Mouse (Mus musculus) colon, adult 2 months (tissue): ENCODE results near the gene Olfr140. TPM values are rescaled to one million over a fixed set of nuclear protein-coding genes. Genes with fewer than 3 reads are reported as not detected.

ENCODE experiments used
- polyA plus RNA-seq: library from polyadenylated mRNA; depleted of rRNA; stranded (reverse); fragments of >200 nt; gene quantifications from 2 replicates; pipeline ENCODE4 v1.2.3, GENCODE M21; 2012; rRNA removed

Gene Olfr140
- polyA plus RNA-seq = not detected in 2 replicates

DNA sequence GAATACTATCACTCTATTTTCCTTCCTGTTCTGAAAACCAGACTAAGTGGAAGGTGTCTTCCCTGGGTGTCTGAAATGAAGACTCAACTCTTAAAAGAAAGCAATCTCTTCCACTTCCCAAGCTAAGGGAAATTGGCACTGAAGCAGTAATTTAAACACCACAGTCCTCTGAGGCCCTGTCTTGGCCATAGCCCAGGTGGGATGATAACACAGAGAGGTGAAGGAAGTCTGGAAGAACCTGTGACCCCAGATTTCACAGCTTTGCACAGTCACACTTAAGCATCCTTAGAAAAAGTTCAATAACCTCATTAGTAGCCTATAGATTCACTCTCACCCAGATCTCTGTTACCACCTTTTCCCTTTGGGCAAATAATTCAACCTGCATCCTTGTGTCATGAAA, at the start of gene Olfr140:
Gene Olfr140, minus strand, starts transcription at position 101 of the 400 bp plus-strand sequence.

DNA sequence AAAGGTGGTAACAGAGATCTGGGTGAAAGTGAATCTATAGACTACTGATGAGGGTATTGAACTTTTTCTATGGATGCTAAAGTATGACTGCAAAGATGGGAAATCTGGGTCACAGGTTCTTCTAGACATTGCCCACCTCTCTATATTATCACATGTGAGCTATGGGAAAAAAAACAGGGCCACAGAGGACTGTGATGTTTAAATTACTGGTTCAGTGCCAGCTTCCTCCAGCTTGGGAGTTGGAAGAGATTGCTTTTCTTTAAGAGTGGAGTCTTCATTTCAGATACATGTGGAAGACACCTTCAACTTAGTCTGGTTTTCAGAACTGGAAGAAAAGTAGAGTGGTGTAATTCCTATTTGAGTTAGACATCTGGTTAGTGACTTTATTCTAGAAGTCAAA, 28.4 kb downstream of the Olfr140 start, which contains the start of gene Olfr1265:
Gene Olfr1265, plus strand, starts transcription at position 301 of the 400 bp plus-strand sequence.

GRCm38 (mm10) chr2:90025477-90025876, 37.9 kb downstream of the Olfr140 start, which contains the start of gene Olfr1264:
Gene Olfr1264, minus strand, starts transcription at chr2:90025577.

DNA sequence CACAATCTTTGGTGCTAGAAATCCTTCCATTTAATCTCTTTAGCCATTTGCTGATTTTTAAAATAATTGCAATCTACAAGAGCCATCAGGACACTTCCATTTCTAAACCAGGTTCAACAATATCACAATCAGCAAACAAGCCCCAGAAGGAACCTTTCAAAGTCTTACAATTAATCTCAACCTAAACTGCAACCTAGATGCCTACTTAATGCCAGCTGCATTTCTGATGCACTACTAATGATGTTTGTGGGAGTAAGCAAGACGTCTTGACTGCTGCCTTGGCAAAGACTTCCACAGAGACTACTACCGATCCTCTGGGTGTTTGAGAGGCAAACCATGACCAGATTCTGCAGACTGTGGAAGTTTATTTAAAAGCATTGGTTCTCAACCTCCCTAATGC, 51.6 kb downstream of the Olfr140 start, which contains the start of gene Olfr1263:
Gene Olfr1263, plus strand, starts transcription at position 301 of the 400 bp plus-strand sequence.

DNA sequence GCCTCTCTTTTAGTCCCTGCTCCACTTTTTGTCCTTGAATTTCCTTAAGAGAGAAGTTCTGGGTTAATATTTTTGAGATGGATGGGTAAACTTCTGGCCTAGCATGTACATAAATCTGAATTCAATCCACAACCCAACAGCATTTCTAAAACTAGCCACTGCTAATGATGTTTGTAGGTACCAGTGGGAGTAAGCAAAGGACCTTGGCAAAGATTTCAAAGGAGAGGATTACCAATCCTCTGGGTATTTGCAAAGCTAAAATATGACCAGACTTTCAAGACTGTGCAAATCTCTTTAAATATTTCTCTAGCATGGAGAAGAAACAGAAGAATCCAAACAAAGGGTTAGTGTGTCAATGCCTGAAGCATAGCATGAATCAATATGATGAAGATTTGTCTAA, 63.5 kb downstream of the Olfr140 start, which contains the start of gene Olfr1262:
Gene Olfr1262, plus strand, starts transcription at position 301 of the 400 bp plus-strand sequence.

Other genes starting within 250 kb of the Olfr140 start
- not detected in 2 replicates for gene Olfr1256, start 222.0 kb downstream of the Olfr140 start, polyA plus RNA-seq
- gene Olfr48, start 215.4 kb downstream of the Olfr140 start, polyA plus RNA-seq = not detected in 2 replicates
- gene Olfr1257, start 185.2 kb downstream of the Olfr140 start, polyA plus RNA-seq = not detected in 2 replicates
- gene Olfr1258, start 136.3 kb downstream of the Olfr140 start, polyA plus RNA-seq = not detected in 2 replicates
- not detected in 2 replicates for gene Olfr1259, start 114.9 kb downstream of the Olfr140 start, polyA plus RNA-seq
- gene Olfr1260, start 89.3 kb downstream of the Olfr140 start, polyA plus RNA-seq = not detected in 2 replicates
- not detected in 2 replicates for gene Olfr1261, start 72.4 kb downstream of the Olfr140 start, polyA plus RNA-seq
- not detected in 2 replicates for gene Olfr1262, start 63.4 kb downstream of the Olfr140 start, polyA plus RNA-seq
- not detected in 2 replicates for gene Olfr1263, start 51.5 kb downstream of the Olfr140 start, polyA plus RNA-seq
- not detected in 2 replicates for gene Olfr1264, start 38.0 kb downstream of the Olfr140 start, polyA plus RNA-seq
- not detected in 2 replicates for gene Olfr1265, start 28.3 kb downstream of the Olfr140 start, polyA plus RNA-seq
- not detected in 2 replicates for gene Olfr1269, start 57.8 kb upstream of the Olfr140 start, polyA plus RNA-seq
- gene Olfr32, start 78.7 kb upstream of the Olfr140 start, polyA plus RNA-seq = not detected in 2 replicates
- gene Olfr1270, start 89.5 kb upstream of the Olfr140 start, polyA plus RNA-seq = not detected in 2 replicates
- gene Olfr1506, start 160.9 kb upstream of the Olfr140 start, polyA plus RNA-seq = not detected in 2 replicates
- gene Olfr142, start 194.0 kb upstream of the Olfr140 start, polyA plus RNA-seq = not detected in 2 replicates
- gene Olfr1271, start 207.4 kb upstream of the Olfr140 start, polyA plus RNA-seq = not detected in 2 replicates
- not detected in 2 replicates for gene Olfr1272, start 229.2 kb upstream of the Olfr140 start, polyA plus RNA-seq